Mouse (Mus musculus) kidney, embryonic 14.5 days (tissue): Measurements from ENCODE around the gene Castor1. TPM values are rescaled to one million over a fixed set of nuclear protein-coding genes. Genes with fewer than 3 reads are reported as not detected.

Experiments used
- ATAC-seq: fragments of 200-750 bp; cut with Nextera tagmentation; 2 replicates; pipeline ENCODE4 v1.8.0; 2017; ENCODE audit warnings: moderate number of reproducible peaks, mild to moderate bottlenecking, moderate TSS enrichment, moderate library complexity; ENCODE audit not compliant: low FRiP score, low TSS enrichment
- H3K27ac ChIP-seq: fragments of 300-500 bp; sonication (generic); 2 replicates; pipeline ENCODE4 v1.5.1; 2014; ENCODE audit warnings: low read depth, mild to moderate bottlenecking, low read length, moderate library complexity, mixed read lengths
- H3K27me3 ChIP-seq: fragments of 300-500 bp; sonication (generic); 2 replicates; pipeline ENCODE4 v1.6.1; 2014; ENCODE audit warnings: mild to moderate bottlenecking, low read length; ENCODE audit not compliant: control insufficient read depth, insufficient read depth
- H3K36me3 ChIP-seq: fragments of 300-500 bp; sonication (generic); 2 replicates; pipeline ENCODE4 v1.6.1; 2014; ENCODE audit warnings: low read length, mixed read lengths; ENCODE audit not compliant: control insufficient read depth, insufficient read depth
- H3K4me1 ChIP-seq: fragments of 300-500 bp; sonication (generic); 2 replicates; pipeline ENCODE4 v1.6.1; 2014; ENCODE audit warnings: low read length, mixed read lengths; ENCODE audit not compliant: control insufficient read depth, insufficient read depth
- H3K4me2 ChIP-seq: fragments of 300-500 bp; sonication (generic); replicated peaks from 2 replicates; pipeline ENCODE4 v1.6.1; 2014; ENCODE audit warnings: low read depth, mild to moderate bottlenecking, low read length
- H3K4me3 ChIP-seq: fragments of 300-500 bp; sonication (generic); 2 replicates; pipeline ENCODE4 v1.5.1; 2014; ENCODE audit warnings: mild to moderate bottlenecking, low read length
- H3K9ac ChIP-seq: fragments of 300-500 bp; sonication (generic); 2 replicates; pipeline ENCODE4 v1.6.1; 2014; ENCODE audit warnings: low read depth, mild to moderate bottlenecking, low read length, moderate library complexity
- H3K9me3 ChIP-seq: fragments of 300-500 bp; sonication (generic); 2 replicates; pipeline ENCODE4 v1.6.1; 2016; ENCODE audit warnings: low read length; ENCODE audit not compliant: control insufficient read depth
- WGBS: fragments of 180-500 bp; shearing (Covaris S2); extraction: QIAGEN DNeasy Blood & Tissue Kit; methylation state at CpG from one replicate; pipeline ENCODE4 v1.1.7; 2014; 5-methylcytosine and 5-hydroxymethylcytosine counted together
- polyA plus RNA-seq: library from polyadenylated mRNA; unstranded; fragments of >200 nt; fragmentation: Nextera tagmentation; extraction: Ambion mirVana; gene quantifications from 2 replicates; pipeline ENCODE4 v1.2.1, GENCODE M21; 2014

Gene Castor1
- polyA plus RNA-seq, 1 experiment from 2014 or later = 5.3 TPM

DNA sequence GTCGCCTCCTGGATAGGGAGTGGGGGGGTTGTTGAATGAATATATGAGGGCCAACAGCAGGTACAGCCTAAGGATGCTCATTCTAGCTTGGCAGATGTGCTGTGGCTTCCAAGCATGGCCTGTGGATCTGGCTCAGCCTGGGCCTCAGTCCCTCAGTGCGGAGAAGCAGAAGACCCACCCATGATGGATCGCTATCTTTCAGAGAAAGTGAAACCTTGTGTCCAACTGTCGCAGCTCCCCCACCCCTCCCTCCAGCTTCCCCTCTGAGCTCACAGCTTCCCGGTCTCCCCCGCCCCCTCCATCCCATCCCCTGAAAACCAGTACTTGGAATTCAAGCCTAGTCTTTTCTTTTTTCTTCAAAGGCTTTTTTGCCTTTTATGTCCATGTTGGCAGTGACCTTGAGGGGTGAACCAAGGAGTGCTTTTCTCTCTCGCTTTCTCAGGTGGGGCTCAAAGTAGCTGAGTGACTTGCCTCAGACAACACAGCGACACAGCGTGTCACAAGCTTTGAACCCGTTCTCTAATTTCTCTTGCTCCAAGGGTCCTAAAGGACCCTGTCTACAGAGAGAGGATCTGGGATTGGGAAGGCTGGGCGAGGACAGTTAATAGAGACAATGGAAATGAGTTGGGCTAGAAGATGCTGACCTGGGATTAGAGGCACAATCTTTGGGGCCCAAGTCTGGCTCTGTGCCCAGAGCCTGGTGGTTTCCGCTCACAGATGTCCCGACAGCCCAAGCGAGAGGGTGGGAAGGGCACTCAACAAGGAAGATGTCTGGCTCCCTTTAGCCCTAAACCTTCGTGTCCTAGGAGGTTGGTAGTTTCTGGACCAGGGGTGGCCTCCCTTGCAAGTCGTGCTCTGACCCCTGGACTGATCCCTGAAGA lies 17.9 kb downstream of the Castor1 start, which contains the start of gene Osm:
TSS of gene Osm (plus strand) at position 756 of the 881 bp plus-strand sequence.
- 73% methylated on average over 16 of the region's 16 CpGs for WGBS
- H3K4me3 ChIP-seq = no peak within 1 kb of the TSS
- no peak for ATAC-seq
- H3K27ac ChIP-seq = no peak within 1 kb of the TSS
- no peaks in the 10 kb centered on the region for H3K4me1 ChIP-seq
- H3K4me2 ChIP-seq = no peak within 1 kb of the TSS
- no peaks in the 10 kb centered on the region for H3K9me3 ChIP-seq
- H3K27me3 ChIP-seq = no peaks in the 10 kb centered on the region
- no peaks in the 10 kb centered on the region for H3K36me3 ChIP-seq
- no peak within 1 kb of the TSS for H3K9ac ChIP-seq

DNA sequence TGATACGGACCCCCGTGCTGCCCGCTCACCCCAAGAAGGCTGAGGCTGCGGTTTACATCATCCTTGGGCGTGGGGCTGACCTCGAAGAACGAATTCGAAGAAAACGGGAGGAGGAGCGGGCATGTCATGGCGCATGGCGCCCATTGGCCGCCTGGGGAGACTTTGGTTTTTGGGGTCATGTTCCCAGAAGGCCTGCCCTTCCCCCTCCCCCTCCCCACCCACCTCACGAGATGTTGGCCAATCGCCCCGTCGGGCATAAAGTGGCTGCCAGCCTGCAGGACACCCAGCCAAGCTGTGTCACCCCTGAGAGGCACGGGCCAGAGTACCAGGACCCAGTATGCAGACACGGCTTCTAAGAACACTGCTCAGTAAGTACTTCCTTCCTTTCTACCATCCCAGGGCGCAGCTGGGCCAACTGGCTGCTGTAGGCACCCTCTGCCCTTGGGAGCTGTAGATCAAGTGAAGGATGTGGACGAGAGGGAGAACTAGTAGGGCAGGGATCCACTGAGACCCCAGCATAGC lies 18.6 kb downstream of the Castor1 start:
- Histone ChIP-seq H3K27me3 (no peaks in the 10 kb centered on the region), H3K9ac (no peak overlapping the region), H3K36me3 (no peaks in the 10 kb centered on the region), H3K9me3 (no peaks in the 10 kb centered on the region), H3K4me2 (no peak overlapping the region), H3K27ac (no peak overlapping the region), H3K4me3 (no peak overlapping the region), H3K4me1 (no peaks in the 10 kb centered on the region)
- 88% methylated on average over 21 of the region's 21 CpGs for WGBS
- no peak for ATAC-seq

DNA sequence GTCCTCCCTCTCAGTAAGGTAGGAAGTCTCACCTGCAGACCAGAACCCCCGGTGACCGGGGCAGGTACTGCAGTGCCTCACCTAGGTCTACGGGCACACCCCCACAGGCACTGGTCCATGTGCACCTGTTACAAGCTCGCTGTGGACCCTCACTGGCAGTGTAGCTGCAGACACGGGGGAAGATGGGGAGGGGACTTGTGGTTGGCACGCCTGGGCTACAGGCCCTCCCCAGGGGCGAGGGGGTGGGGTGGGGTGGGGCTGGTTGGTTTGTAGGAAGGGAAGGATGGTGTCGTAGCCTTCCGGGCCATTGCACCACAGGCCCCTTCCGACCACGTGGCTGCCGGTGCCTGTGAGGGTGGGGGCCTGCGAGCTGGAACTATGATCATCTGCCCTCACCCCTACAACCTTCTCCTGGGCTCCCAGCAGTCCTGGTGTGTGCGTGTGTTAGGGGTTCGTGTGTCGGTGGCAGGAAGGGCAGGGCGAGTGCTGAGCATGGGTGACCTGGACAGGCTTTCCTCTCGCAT lies 19.4 kb downstream of the Castor1 start:
- 85% methylated on average over 18 of the region's 18 CpGs for whole genome bisulfite sequencing
- no peaks in the 10 kb centered on the region for H3K9me3 ChIP-seq
- no peak overlapping the region for H3K27ac ChIP-seq
- no peak overlapping the region for H3K9ac ChIP-seq
- no peaks in the 10 kb centered on the region for H3K36me3 ChIP-seq
- no peak overlapping the region for H3K4me2 ChIP-seq
- ATAC-seq = no peak
- no peaks in the 10 kb centered on the region for H3K4me1 ChIP-seq
- no peaks in the 10 kb centered on the region for H3K27me3 ChIP-seq
- H3K4me3 ChIP-seq = no peak overlapping the region

DNA sequence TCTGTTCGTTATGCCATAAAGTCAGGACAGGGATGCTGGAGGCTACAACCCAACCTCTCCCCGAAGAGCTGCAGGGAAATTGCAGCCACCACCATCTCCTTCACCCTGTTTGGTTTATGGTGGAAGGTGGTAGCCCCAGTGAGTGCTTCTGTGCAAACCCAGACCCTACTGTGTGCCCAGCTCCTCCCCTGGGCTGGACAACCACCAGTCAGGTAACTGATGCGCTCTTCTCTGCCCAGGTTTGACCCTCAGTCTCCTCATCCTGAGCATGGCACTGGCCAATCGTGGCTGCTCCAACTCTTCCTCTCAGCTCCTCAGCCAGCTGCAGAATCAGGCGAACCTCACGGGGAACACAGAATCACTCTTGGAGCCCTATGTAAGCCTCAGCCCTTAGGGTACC lies 20.1 kb downstream of the Castor1 start:
- no peak for ATAC-seq
- H3K9ac ChIP-seq = no peak overlapping the region
- WGBS = 94% methylated on average over 6 of the region's 6 CpGs
- H3K36me3 ChIP-seq = no peaks in the 10 kb centered on the region
- no peaks in the 10 kb centered on the region for H3K9me3 ChIP-seq
- no peak overlapping the region for H3K27ac ChIP-seq
- no peaks in the 10 kb centered on the region for H3K27me3 ChIP-seq
- H3K4me1 ChIP-seq = no peaks in the 10 kb centered on the region
- H3K4me3 ChIP-seq = no peak overlapping the region
- H3K4me2 ChIP-seq = no peak overlapping the region

DNA sequence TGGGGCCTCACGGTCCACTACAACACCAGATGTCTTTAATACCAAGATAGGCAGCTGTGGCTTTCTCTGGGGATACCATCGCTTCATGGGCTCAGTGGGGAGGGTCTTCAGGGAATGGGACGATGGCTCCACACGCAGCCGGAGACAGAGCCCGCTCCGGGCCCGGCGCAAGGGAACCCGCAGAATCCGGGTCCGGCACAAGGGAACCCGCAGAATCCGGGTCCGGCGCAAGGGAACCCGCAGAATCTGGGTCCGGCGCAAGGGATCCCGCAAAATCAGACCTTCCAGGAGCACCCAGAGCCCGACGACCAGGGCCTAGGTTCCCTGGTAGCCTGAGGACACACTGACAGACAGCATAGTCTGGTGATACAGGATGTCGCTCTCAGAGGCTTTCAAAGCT lies 21.7 kb downstream of the Castor1 start:
- H3K9me3 ChIP-seq = no peaks in the 10 kb centered on the region
- no peaks in the 10 kb centered on the region for H3K27me3 ChIP-seq
- no peak for ATAC-seq
- no peak overlapping the region for H3K27ac ChIP-seq
- H3K4me3 ChIP-seq = no peak overlapping the region
- H3K9ac ChIP-seq = no peak overlapping the region
- H3K4me1 ChIP-seq = no peaks in the 10 kb centered on the region
- WGBS = 94% methylated on average over 23 of the region's 23 CpGs
- H3K36me3 ChIP-seq = no peaks in the 10 kb centered on the region
- H3K4me2 ChIP-seq = no peak overlapping the region

GRCm38 (mm10) chr11:4240151-4240550 lies 22.1 kb downstream of the Castor1 start:
- WGBS = 82% methylated on average over 7 of the region's 7 CpGs
- H3K27ac ChIP-seq = no peak overlapping the region
- no peak overlapping the region for H3K9ac ChIP-seq
- H3K4me1 ChIP-seq = no peaks in the 10 kb centered on the region
- no peaks in the 10 kb centered on the region for H3K36me3 ChIP-seq
- no peak for ATAC-seq
- no peak overlapping the region for H3K4me3 ChIP-seq
- no peaks in the 10 kb centered on the region for H3K9me3 ChIP-seq
- H3K4me2 ChIP-seq = no peak overlapping the region
- H3K27me3 ChIP-seq = no peaks in the 10 kb centered on the region

DNA sequence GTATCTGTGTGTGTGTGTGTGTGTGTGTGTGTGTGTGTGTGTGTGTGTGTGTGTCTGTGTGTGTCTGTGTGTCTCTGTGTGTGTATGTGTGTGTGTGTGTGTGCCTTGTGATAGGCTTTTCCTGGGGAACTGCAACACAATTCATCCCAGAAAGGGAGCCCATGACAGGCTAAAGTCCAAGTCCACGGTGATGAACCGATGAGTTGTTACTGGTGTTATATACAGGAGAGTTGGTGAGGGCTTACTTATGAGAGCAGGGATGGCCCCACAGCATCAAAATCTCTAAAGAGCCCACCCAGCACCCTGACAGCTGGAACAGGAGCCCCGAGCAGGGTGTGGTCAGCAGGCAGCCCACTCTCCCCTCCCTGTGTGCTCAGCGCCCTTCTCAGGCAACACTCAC lies 23.2 kb downstream of the Castor1 start:
- H3K4me2 ChIP-seq = no peak overlapping the region
- H3K9ac ChIP-seq = no peak overlapping the region
- H3K27ac ChIP-seq = no peak overlapping the region
- no peak for ATAC-seq
- no peaks in the 10 kb centered on the region for H3K4me1 ChIP-seq
- WGBS = 76% methylated on average over 4 of the region's 4 CpGs
- no peaks in the 10 kb centered on the region for H3K27me3 ChIP-seq
- H3K9me3 ChIP-seq = no peaks in the 10 kb centered on the region
- no peak overlapping the region for H3K4me3 ChIP-seq
- H3K36me3 ChIP-seq = no peaks in the 10 kb centered on the region

DNA sequence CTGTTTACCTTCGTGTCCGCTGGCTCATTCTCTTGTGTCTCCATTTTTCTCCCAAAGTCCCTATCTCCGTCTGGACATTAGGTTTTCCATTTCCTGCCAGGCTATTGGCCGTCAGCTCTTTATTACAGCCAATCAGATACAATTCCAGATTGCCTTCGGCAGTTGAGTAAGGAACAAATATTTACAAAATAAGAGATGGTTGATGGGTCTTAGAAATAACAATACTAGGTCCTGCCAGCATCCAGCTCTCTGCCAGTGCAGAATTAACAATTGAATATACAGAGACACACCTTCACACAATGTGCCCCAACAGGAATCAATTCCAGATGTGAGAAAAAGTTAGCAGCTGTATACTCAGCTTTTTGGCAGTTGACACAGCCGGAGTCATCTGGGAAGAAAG lies 28.1 kb downstream of the Castor1 start:
- H3K4me1 ChIP-seq = no peaks in the 10 kb centered on the region

DNA sequence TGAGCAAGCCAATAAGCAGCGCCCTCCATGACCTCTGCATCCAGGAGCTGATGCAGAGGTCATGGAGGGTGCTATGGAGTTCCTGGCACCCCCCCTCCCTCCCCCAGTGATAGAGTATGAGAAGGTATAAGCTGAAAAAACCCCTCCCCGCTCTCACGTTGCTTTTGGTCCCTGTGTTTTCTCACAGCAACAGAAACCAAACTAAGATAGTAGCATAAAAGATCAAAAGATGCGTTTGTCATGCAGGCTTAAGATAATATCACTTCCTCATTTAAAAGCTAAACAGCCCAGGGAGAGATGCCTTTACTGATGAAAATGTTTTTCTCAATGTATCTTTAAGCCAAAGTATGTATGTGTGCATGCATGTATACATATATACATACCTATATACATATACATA lies 28.6 kb downstream of the Castor1 start:
- WGBS = 73% methylated on average over 4 of the region's 4 CpGs
- Histone ChIP-seq H3K9ac (no peak overlapping the region), H3K4me3 (no peak overlapping the region), H3K9me3 (no peaks in the 10 kb centered on the region), H3K4me2 (no peak overlapping the region), H3K27ac (no peak overlapping the region), H3K27me3 (no peaks in the 10 kb centered on the region), H3K4me1 (no peaks in the 10 kb centered on the region), H3K36me3 (no peaks in the 10 kb centered on the region)
- no peak for ATAC-seq

More for the DNA sequence above, 28.1 kb downstream of the Castor1 start:
- no peak overlapping the region for H3K4me3 ChIP-seq
- no peaks in the 10 kb centered on the region for H3K27me3 ChIP-seq
- ATAC-seq = no peak
- H3K36me3 ChIP-seq = no peaks in the 10 kb centered on the region
- H3K9ac ChIP-seq = no peak overlapping the region
- H3K27ac ChIP-seq = no peak overlapping the region
- H3K9me3 ChIP-seq = no peaks in the 10 kb centered on the region
- H3K4me2 ChIP-seq = no peak overlapping the region
- 70% methylated on average over 6 of the region's 6 CpGs for WGBS
